Mouse (Mus musculus): ENCODE measurements around the gene Iglon5. TPM values are rescaled to one million over a fixed set of nuclear protein-coding genes. Genes with fewer than 3 reads are reported as not detected.

Iglon5 gene
- 2.0 and 2.7 TPM in 2 replicates for polyA plus RNA-seq (2014; fragmentation: Nextera tagmentation; extraction: Ambion mirVana)

- WGBS, result under 1% methylated on average over 26 of the region's 41 CpGs
- Histone ChIP-seq H3K27ac (ENCODE audit: low read depth, low read length) (peak within 1 kb of the TSS; percentile 57; the same call in 1 of the 2 replicates), H3K9ac (ENCODE audit: low read length) (peak within 1 kb of the TSS; percentile 78), H3K27me3 (ENCODE audit: control insufficient read depth, insufficient read depth, low read length) (no peaks in the 10 kb centered on the region), H3K4me1 (replicated peaks; ENCODE audit: control insufficient read depth, insufficient read depth, low read length) (peaks cover 3% of the 10 kb centered on the region; the same call in 1 of the 2 replicates), H3K9me3 (ENCODE audit: control insufficient read depth, low read length) (no peaks in the 10 kb centered on the region), H3K4me3 (ENCODE audit: low read depth, low read length) (peak within 1 kb of the TSS; percentile 63), H3K36me3 (ENCODE audit: control insufficient read depth, insufficient read depth, low read length) (no peaks in the 10 kb centered on the region), H3K4me2 (ENCODE audit: low read depth, low read length, severe bottlenecking) (peak within 1 kb of the TSS; percentile 78)
- ATAC-seq (replicated peaks; ENCODE audit: low FRiP score) (peak; percentile 66), DNase-seq (ENCODE audit: low spot score) (peak; percentile 68)
Observed at GRCm38 (mm10) chr7:43489631-43490125, at the start of gene Iglon5. Iglon5 (minus strand) TSS chr7:43490075.

DNA sequence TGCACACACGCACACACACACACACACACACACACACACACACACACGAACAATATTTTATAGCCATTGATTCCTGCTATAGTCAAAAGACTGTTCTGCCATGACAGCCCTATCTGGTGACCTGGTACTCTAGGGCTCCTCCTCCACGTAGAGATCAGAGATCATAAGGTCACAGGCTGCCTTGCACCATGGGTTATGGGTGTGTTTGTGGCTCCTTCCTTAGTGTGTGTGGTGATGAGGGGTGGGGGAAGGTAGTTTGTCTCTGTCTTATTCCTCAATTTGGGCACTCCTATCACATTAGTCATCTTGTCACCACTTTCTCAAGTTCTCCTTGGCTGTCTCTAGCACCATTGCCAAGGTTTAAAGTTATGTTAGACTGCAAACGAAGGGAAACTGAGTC is 48.6 kb upstream of the Iglon5 start:
- Histone ChIP-seq H3K9ac (ENCODE audit: low read length) (no peak overlapping the region), H3K27ac (ENCODE audit: low read depth, low read length) (no peak overlapping the region), H3K9me3 (ENCODE audit: control insufficient read depth, low read length) (no peaks in the 10 kb centered on the region), H3K27me3 (ENCODE audit: control insufficient read depth, insufficient read depth, low read length) (no peaks in the 10 kb centered on the region), H3K36me3 (ENCODE audit: control insufficient read depth, insufficient read depth, low read length) (no peaks in the 10 kb centered on the region), H3K4me3 (ENCODE audit: low read depth, low read length) (no peak overlapping the region), H3K4me2 (ENCODE audit: low read depth, low read length, severe bottlenecking) (no peak overlapping the region), H3K4me1 (replicated peaks; ENCODE audit: control insufficient read depth, insufficient read depth, low read length) (no peaks in the 10 kb centered on the region)
- DNase-seq (ENCODE audit: low spot score) (no peak), ATAC-seq (replicated peaks; ENCODE audit: low FRiP score) (no peak)
- WGBS, result 73% methylated on average over 4 of the region's 4 CpGs

DNA sequence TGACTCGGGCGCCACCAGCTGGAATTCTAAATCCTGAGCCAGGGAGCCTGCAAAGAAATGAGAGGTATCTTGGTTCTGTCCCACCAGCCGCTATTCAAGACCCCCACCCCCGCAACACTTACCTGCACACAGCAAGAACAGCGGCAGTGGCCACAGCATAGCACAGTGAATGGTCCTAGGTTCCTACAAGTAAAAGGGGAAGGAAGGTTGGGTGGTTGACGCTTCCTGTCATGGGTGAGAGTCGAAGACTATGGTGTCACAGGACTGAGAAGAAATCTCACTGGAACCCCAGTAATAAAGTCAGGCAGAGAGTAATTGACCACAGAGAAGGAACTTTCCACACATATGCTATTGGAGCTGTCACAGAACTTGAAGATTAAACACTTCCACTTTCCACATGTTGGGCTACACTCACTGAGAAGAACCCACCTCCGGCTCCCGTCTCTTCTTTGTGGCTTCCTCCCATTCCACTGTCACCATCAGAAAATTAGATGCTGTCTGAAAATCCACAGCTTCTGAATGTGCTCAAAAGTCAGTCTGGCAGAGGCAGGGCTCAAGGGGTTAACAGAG is 43.1 kb upstream of the Iglon5 start:
- Histone ChIP-seq H3K4me3 (ENCODE audit: low read depth, low read length) (no peak overlapping the region), H3K27me3 (ENCODE audit: control insufficient read depth, insufficient read depth, low read length) (no peaks in the 10 kb centered on the region), H3K27ac (ENCODE audit: low read depth, low read length) (no peak overlapping the region), H3K4me2 (ENCODE audit: low read depth, low read length, severe bottlenecking) (no peak overlapping the region), H3K9me3 (ENCODE audit: control insufficient read depth, low read length) (no peaks in the 10 kb centered on the region), H3K9ac (ENCODE audit: low read length) (no peak overlapping the region), H3K36me3 (ENCODE audit: control insufficient read depth, insufficient read depth, low read length) (no peaks in the 10 kb centered on the region), H3K4me1 (replicated peaks; ENCODE audit: control insufficient read depth, insufficient read depth, low read length) (no peaks in the 10 kb centered on the region)
- no peak for ATAC-seq (replicated peaks; ENCODE audit: low FRiP score)
- DNase-seq (ENCODE audit: low spot score), result no peak
- 87% methylated on average over 9 of the region's 9 CpGs for WGBS

- no peaks in the 10 kb centered on the region for H3K9me3 ChIP-seq (ENCODE audit: control insufficient read depth, low read length)
- no peak overlapping the region for H3K4me3 ChIP-seq (ENCODE audit: low read depth, low read length)
- no peaks in the 10 kb centered on the region for H3K36me3 ChIP-seq (ENCODE audit: control insufficient read depth, insufficient read depth, low read length)
- no peaks in the 10 kb centered on the region for H3K27me3 ChIP-seq (ENCODE audit: control insufficient read depth, insufficient read depth, low read length)
- 84% methylated on average over 8 of the region's 8 CpGs for WGBS
- DNase-seq (ENCODE audit: low spot score) (no peak), ATAC-seq (replicated peaks; ENCODE audit: low FRiP score) (no peak)
- H3K27ac ChIP-seq (ENCODE audit: low read depth, low read length), result no peak overlapping the region
- no peak overlapping the region for H3K9ac ChIP-seq (ENCODE audit: low read length)
- no peak overlapping the region for H3K4me2 ChIP-seq (ENCODE audit: low read depth, low read length, severe bottlenecking)
- no peaks in the 10 kb centered on the region for H3K4me1 ChIP-seq (replicated peaks; ENCODE audit: control insufficient read depth, insufficient read depth, low read length)
Observed at GRCm38 (mm10) chr7:43530216-43530785, 40.4 kb upstream of the Iglon5 start.

- ATAC-seq (replicated peaks; ENCODE audit: low FRiP score), result no peak
- H3K4me1 ChIP-seq (replicated peaks; ENCODE audit: control insufficient read depth, insufficient read depth, low read length), result no peaks in the 10 kb centered on the region
- H3K4me3 ChIP-seq (ENCODE audit: low read depth, low read length), result no peak overlapping the region
- H3K27ac ChIP-seq (ENCODE audit: low read depth, low read length), result no peak overlapping the region
- WGBS, result 54% methylated on average over 3 of the region's 3 CpGs
- no peak overlapping the region for H3K9ac ChIP-seq (ENCODE audit: low read length)
- H3K36me3 ChIP-seq (ENCODE audit: control insufficient read depth, insufficient read depth, low read length), result no peaks in the 10 kb centered on the region
- H3K27me3 ChIP-seq (ENCODE audit: control insufficient read depth, insufficient read depth, low read length), result no peaks in the 10 kb centered on the region
- no peaks in the 10 kb centered on the region for H3K9me3 ChIP-seq (ENCODE audit: control insufficient read depth, low read length)
- no peak overlapping the region for H3K4me2 ChIP-seq (ENCODE audit: low read depth, low read length, severe bottlenecking)
- no peak for DNase-seq (ENCODE audit: low spot score)
Observed at GRCm38 (mm10) chr7:43525313-43525712, 35.4 kb upstream of the Iglon5 start.

GRCm38 (mm10) chr7:43522776-43523175 is 32.9 kb upstream of the Iglon5 start:
- DNase-seq (ENCODE audit: low spot score) (no peak), ATAC-seq (replicated peaks; ENCODE audit: low FRiP score) (no peak)
- no peak overlapping the region for H3K4me3 ChIP-seq (ENCODE audit: low read depth, low read length)
- no peaks in the 10 kb centered on the region for H3K9me3 ChIP-seq (ENCODE audit: control insufficient read depth, low read length)
- WGBS, result 87% methylated on average over 2 of the region's 2 CpGs
- H3K27ac ChIP-seq (ENCODE audit: low read depth, low read length), result no peak overlapping the region
- H3K27me3 ChIP-seq (ENCODE audit: control insufficient read depth, insufficient read depth, low read length), result no peaks in the 10 kb centered on the region
- H3K4me1 ChIP-seq (replicated peaks; ENCODE audit: control insufficient read depth, insufficient read depth, low read length), result no peaks in the 10 kb centered on the region
- no peak overlapping the region for H3K9ac ChIP-seq (ENCODE audit: low read length)
- H3K4me2 ChIP-seq (ENCODE audit: low read depth, low read length, severe bottlenecking), result no peak overlapping the region
- no peaks in the 10 kb centered on the region for H3K36me3 ChIP-seq (ENCODE audit: control insufficient read depth, insufficient read depth, low read length)

DNA sequence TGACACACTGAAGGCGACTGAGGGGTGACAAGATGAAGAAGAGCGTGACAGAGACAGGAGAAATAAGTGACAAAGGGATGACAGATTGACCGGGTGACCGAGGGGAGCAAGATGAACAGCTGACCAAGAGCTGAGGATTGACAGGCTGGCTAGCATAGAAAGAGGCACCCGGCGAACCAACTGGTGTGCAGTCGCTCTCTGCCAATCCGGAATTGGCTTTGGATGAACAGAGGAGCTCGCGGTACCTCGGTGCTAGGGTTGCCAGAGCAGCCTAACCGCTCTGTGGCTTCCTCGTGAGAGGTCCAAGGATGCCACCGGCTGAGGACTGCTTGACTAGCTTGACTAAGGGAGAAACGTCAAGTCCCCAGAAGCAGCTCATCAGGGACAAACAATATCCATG is 28.5 kb upstream of the Iglon5 start:
- 91% methylated on average over 15 of the region's 15 CpGs for WGBS
- Histone ChIP-seq H3K27ac (ENCODE audit: low read depth, low read length) (no peak overlapping the region), H3K36me3 (ENCODE audit: control insufficient read depth, insufficient read depth, low read length) (no peaks in the 10 kb centered on the region), H3K27me3 (ENCODE audit: control insufficient read depth, insufficient read depth, low read length) (no peaks in the 10 kb centered on the region), H3K9ac (ENCODE audit: low read length) (no peak overlapping the region), H3K4me3 (ENCODE audit: low read depth, low read length) (no peak overlapping the region), H3K4me2 (ENCODE audit: low read depth, low read length, severe bottlenecking) (no peak overlapping the region), H3K9me3 (ENCODE audit: control insufficient read depth, low read length) (no peaks in the 10 kb centered on the region), H3K4me1 (replicated peaks; ENCODE audit: control insufficient read depth, insufficient read depth, low read length) (no peaks in the 10 kb centered on the region)
- ATAC-seq (replicated peaks; ENCODE audit: low FRiP score) (no peak), DNase-seq (ENCODE audit: low spot score) (no peak)

DNA sequence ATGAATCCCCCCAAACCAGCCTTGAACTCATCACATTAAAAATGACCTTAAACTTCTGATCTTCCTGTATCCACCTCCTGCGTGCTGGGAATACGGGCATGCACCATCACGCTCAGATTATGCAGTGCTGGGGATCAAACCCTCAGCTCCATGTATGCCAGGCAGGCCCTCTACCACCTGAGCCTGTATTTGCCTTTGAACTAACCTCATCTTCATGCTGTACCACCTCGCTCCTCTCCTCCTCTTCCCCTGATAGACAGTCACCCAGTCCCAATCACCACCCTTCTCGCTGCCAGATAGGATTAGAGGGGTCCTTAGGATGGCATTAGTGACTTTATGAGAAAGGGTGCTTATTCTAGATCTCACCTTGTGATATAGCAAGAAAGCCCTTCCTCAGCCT is 25.2 kb upstream of the Iglon5 start:
- DNase-seq (ENCODE audit: low spot score), result no peak
- Histone ChIP-seq H3K4me3 (ENCODE audit: low read depth, low read length) (no peak overlapping the region), H3K4me2 (ENCODE audit: low read depth, low read length, severe bottlenecking) (no peak overlapping the region), H3K9me3 (ENCODE audit: control insufficient read depth, low read length) (no peaks in the 10 kb centered on the region), H3K4me1 (replicated peaks; ENCODE audit: control insufficient read depth, insufficient read depth, low read length) (no peaks in the 10 kb centered on the region), H3K27ac (ENCODE audit: low read depth, low read length) (no peak overlapping the region), H3K9ac (ENCODE audit: low read length) (no peak overlapping the region), H3K27me3 (ENCODE audit: control insufficient read depth, insufficient read depth, low read length) (no peaks in the 10 kb centered on the region), H3K36me3 (ENCODE audit: control insufficient read depth, insufficient read depth, low read length) (no peaks in the 10 kb centered on the region)
- WGBS, result 90% methylated on average over 5 of the region's 5 CpGs
- no peak for ATAC-seq (replicated peaks; ENCODE audit: low FRiP score)

DNA sequence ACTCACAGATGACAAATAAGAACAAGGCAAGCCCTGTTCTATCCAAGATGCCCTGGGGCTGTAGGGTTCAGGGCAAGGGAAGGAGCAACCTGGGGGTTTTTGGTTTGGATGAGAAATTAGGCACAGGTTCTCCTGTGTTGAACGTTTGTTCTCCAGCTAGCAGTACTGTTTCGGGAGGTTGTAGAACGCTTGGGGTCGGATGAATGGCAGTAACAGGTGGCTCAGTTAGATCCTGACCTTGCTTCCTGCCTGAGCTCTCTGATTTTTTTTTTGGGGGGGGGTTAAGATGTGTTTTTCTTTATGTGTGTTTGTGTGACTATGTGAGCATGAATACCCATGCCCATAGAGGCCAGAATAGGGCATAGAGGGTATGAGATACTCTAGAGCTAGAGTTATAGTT is 22.6 kb upstream of the Iglon5 start:
- no peak overlapping the region for H3K27ac ChIP-seq (ENCODE audit: low read depth, low read length)
- no peaks in the 10 kb centered on the region for H3K27me3 ChIP-seq (ENCODE audit: control insufficient read depth, insufficient read depth, low read length)
- WGBS, result 79% methylated on average over 4 of the region's 4 CpGs
- no peaks in the 10 kb centered on the region for H3K4me1 ChIP-seq (replicated peaks; ENCODE audit: control insufficient read depth, insufficient read depth, low read length)
- no peak overlapping the region for H3K9ac ChIP-seq (ENCODE audit: low read length)
- H3K9me3 ChIP-seq (ENCODE audit: control insufficient read depth, low read length), result no peaks in the 10 kb centered on the region
- ATAC-seq (replicated peaks; ENCODE audit: low FRiP score) (no peak), DNase-seq (ENCODE audit: low spot score) (no peak)
- H3K36me3 ChIP-seq (ENCODE audit: control insufficient read depth, insufficient read depth, low read length), result no peaks in the 10 kb centered on the region
- H3K4me3 ChIP-seq (ENCODE audit: low read depth, low read length), result no peak overlapping the region
- H3K4me2 ChIP-seq (ENCODE audit: low read depth, low read length, severe bottlenecking), result no peak overlapping the region
